Mouse (Mus musculus) urinary bladder, postnatal 25 days (tissue): ENCODE data around the gene Cdon.
A peak's percentile ranks its signal among the peaks of the same experiment; 100 is the strongest.

Source experiments
- DNase-seq: peaks from one replicate; pipeline ENCODE4 v3.0.0; 2022; ENCODE audit warnings: low spot score

The Cdon gene

GRCm38 (mm10) chr9:35541488-35541887 is 120.6 kb downstream of the Cdon start:
- peak; percentile 85 for DNase-seq

- no peak for DNase-seq
Measured at GRCm38 (mm10) chr9:35541941-35542340, 121.0 kb downstream of the Cdon start.

- no peak for DNase-seq
Measured at GRCm38 (mm10) chr9:35543099-35543860, 122.4 kb downstream of the Cdon start.

GRCm38 (mm10) chr9:35544666-35545065 is 123.7 kb downstream of the Cdon start:
- DNase-seq: no peak

- DNase-seq: no peak
Measured at GRCm38 (mm10) chr9:35545704-35546103, 124.8 kb downstream of the Cdon start.

GRCm38 (mm10) chr9:35546745-35547144 is 125.8 kb downstream of the Cdon start:
- DNase-seq: no peak

GRCm38 (mm10) chr9:35548455-35548854 is 127.5 kb downstream of the Cdon start:
- DNase-seq: no peak

GRCm38 (mm10) chr9:35556494-35557102 is 135.7 kb downstream of the Cdon start:
- no peak for DNase-seq
